Mouse (Mus musculus) brain, embryonic 18.5 days (tissue): ENCODE measurements around the gene Ccdc172.

Experiments used
- DNase-seq: peaks from one replicate; pipeline ENCODE4 v3.0.0-alpha.2; 2012; ENCODE audit warnings: low read depth, low spot score

Ccdc172 gene

GRCm38 (mm10) chr19:58571566-58571965 lies 59.8 kb downstream of the Ccdc172 start:
- DNase-seq: no peak

GRCm38 (mm10) chr19:58572429-58573071 lies 60.8 kb downstream of the Ccdc172 start:
- no peak for DNase-seq

- DNase-seq: no peak
These were observed 61.3 kb downstream of the Ccdc172 start for GRCm38 (mm10) chr19:58573072-58573438.

GRCm38 (mm10) chr19:58582018-58582417 lies 70.2 kb downstream of the Ccdc172 start:
- DNase-seq: no peak

GRCm38 (mm10) chr19:58582956-58583355 lies 71.2 kb downstream of the Ccdc172 start:
- DNase-seq: no peak

- DNase-seq: no peak
These were observed 74.3 kb downstream of the Ccdc172 start for GRCm38 (mm10) chr19:58586046-58586445.

GRCm38 (mm10) chr19:58590251-58590936 lies 78.6 kb downstream of the Ccdc172 start:
- no peak for DNase-seq

- DNase-seq: no peak
These were observed 88.6 kb downstream of the Ccdc172 start for GRCm38 (mm10) chr19:58600381-58600780.
